Mouse (Mus musculus) midbrain, embryonic 11.5 days (tissue): Measurements from ENCODE around the gene Olfr109. TPM values are rescaled to one million over a fixed set of nuclear protein-coding genes. Genes with fewer than 3 reads are reported as not detected.

Source experiments
- ATAC-seq: fragments of 200-750 bp; cut with Nextera tagmentation; 2 replicates; pipeline ENCODE4 v1.8.0; 2017; ENCODE audit warnings: moderate TSS enrichment, moderate library complexity; ENCODE audit not compliant: low FRiP score
- DNase-seq: peaks from one replicate; pipeline ENCODE4 v3.0.0; 2015; ENCODE audit warnings: low spot score; ENCODE audit errors: missing footprints
- H3K27ac ChIP-seq: fragments of 300-500 bp; sonication (generic); 2 replicates; pipeline ENCODE4 v1.5.1; 2014; ENCODE audit warnings: low read depth, low read length
- H3K27me3 ChIP-seq: fragments of 300-500 bp; sonication (generic); 2 replicates; pipeline ENCODE4 v1.6.1; 2014; ENCODE audit warnings: mild to moderate bottlenecking, low read length, moderate library complexity, mixed read lengths; ENCODE audit not compliant: control insufficient read depth, insufficient read depth
- H3K36me3 ChIP-seq: fragments of 300-500 bp; sonication (generic); 2 replicates; pipeline ENCODE4 v1.6.1; 2014; ENCODE audit warnings: mild to moderate bottlenecking, low read length, moderate library complexity, mixed read lengths; ENCODE audit not compliant: control insufficient read depth, insufficient read depth
- H3K4me1 ChIP-seq: fragments of 300-500 bp; sonication (generic); 2 replicates; pipeline ENCODE4 v1.6.1; 2014; ENCODE audit warnings: low read length; ENCODE audit not compliant: control insufficient read depth, insufficient read depth
- H3K4me2 ChIP-seq: fragments of 300-500 bp; sonication (generic); 2 replicates; pipeline ENCODE4 v1.6.1; 2014; ENCODE audit warnings: mild to moderate bottlenecking, moderate library complexity
- H3K4me3 ChIP-seq: fragments of 300-500 bp; sonication (generic); 2 replicates; pipeline ENCODE4 v1.5.1; 2014; ENCODE audit warnings: low read depth, low read length
- H3K9ac ChIP-seq: fragments of 300-500 bp; sonication (generic); 2 replicates; pipeline ENCODE4 v1.6.1; 2014; ENCODE audit warnings: low read length
- H3K9me3 ChIP-seq: fragments of 300-500 bp; sonication (generic); 2 replicates; pipeline ENCODE4 v1.6.1; 2016; ENCODE audit warnings: low read length; ENCODE audit not compliant: control insufficient read depth
- WGBS: fragments of 180-500 bp; shearing (Covaris S2); extraction: QIAGEN DNeasy Blood & Tissue Kit; methylation state at CpG from one replicate; pipeline ENCODE4 v1.1.7; 2014; 5-methylcytosine and 5-hydroxymethylcytosine counted together
- polyA plus RNA-seq: library from polyadenylated mRNA; unstranded; fragments of >200 nt; fragmentation: Nextera tagmentation; extraction: Ambion mirVana; gene quantifications from 2 replicates; pipeline ENCODE4 v1.2.1, GENCODE M21; 2014

Gene Olfr109
- not detected in 2 replicates for polyA plus RNA-seq

GRCm38 (mm10) chr17:37458616-37459015 lies at the start of gene Olfr109:
Olfr109 (plus strand) TSS chr17:37458916.
- 87% methylated on average over 1 of the region's 1 CpGs for WGBS
- no peak for DNase-seq

GRCm38 (mm10) chr17:37413380-37413779 lies 45.3 kb upstream of the Olfr109 start:
- no peak overlapping the region for H3K27ac ChIP-seq
- ATAC-seq = no peak
- DNase-seq = no peak
- H3K4me1 ChIP-seq = no peaks in the 10 kb centered on the region
- H3K27me3 ChIP-seq = no peaks in the 10 kb centered on the region
- H3K9me3 ChIP-seq = no peaks in the 10 kb centered on the region
- H3K4me3 ChIP-seq = no peak overlapping the region
- H3K36me3 ChIP-seq = no peaks in the 10 kb centered on the region
- no peak overlapping the region for H3K4me2 ChIP-seq
- H3K9ac ChIP-seq = no peak overlapping the region

More at GRCm38 (mm10) chr17:37458616-37459015, at the start of gene Olfr109:
- no peaks in the 10 kb centered on the region for H3K27me3 ChIP-seq
- no peak for ATAC-seq
- H3K9me3 ChIP-seq = no peaks in the 10 kb centered on the region
- no peak within 1 kb of the TSS for H3K4me2 ChIP-seq
- H3K27ac ChIP-seq = no peak within 1 kb of the TSS
- H3K9ac ChIP-seq = no peak within 1 kb of the TSS
- H3K4me1 ChIP-seq = no peaks in the 10 kb centered on the region
- H3K36me3 ChIP-seq = no peaks in the 10 kb centered on the region
- no peak within 1 kb of the TSS for H3K4me3 ChIP-seq

DNA sequence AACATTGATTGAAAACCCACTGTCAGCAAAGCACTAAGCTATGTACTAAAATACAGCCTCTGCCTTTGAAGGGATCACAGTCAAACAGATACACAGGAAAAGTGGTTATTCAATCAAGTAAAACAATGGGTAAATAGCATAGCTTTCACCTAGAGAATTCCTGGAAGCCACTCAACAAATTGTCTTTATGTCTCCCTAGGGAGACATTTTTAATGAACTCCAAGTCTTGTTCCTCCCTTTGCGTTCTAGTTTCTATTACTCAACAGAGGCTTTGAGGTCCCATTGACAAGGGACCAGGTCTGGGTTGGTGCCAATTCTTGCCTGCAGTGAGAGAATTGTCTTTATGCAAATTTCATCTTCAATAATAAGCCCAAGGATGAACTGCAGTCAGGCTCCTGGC lies 13.5 kb upstream of the Olfr109 start, which contains the start of gene Olfr108:
Gene Olfr108, plus strand, starts transcription at position 301 of the 400 bp plus-strand sequence.
- DNase-seq = no peak
- Histone ChIP-seq H3K4me3 (no peak within 1 kb of the TSS), H3K27me3 (no peaks in the 10 kb centered on the region), H3K27ac (no peak within 1 kb of the TSS), H3K36me3 (no peaks in the 10 kb centered on the region), H3K9me3 (no peaks in the 10 kb centered on the region), H3K4me1 (no peaks in the 10 kb centered on the region), H3K4me2 (no peak within 1 kb of the TSS), H3K9ac (no peak within 1 kb of the TSS)
- WGBS = 86% methylated on average over 1 of the region's 1 CpGs
- no peak for ATAC-seq

GRCm38 (mm10) chr17:37483452-37483851 lies 24.7 kb downstream of the Olfr109 start, which contains the start of gene H2-M2:
H2-M2 (minus strand) TSS chr17:37483552.
- H3K4me2 ChIP-seq = no peak within 1 kb of the TSS
- H3K36me3 ChIP-seq = no peaks in the 10 kb centered on the region
- H3K9me3 ChIP-seq = no peaks in the 10 kb centered on the region
- no peaks in the 10 kb centered on the region for H3K4me1 ChIP-seq
- no peak within 1 kb of the TSS for H3K9ac ChIP-seq
- DNase-seq = no peak
- 81% methylated on average over 2 of the region's 2 CpGs for WGBS
- no peaks in the 10 kb centered on the region for H3K27me3 ChIP-seq
- ATAC-seq = no peak
- H3K4me3 ChIP-seq = no peak within 1 kb of the TSS
- no peak within 1 kb of the TSS for H3K27ac ChIP-seq

- Histone ChIP-seq H3K9ac (no peak within 1 kb of the TSS), H3K9me3 (no peaks in the 10 kb centered on the region), H3K27me3 (no peaks in the 10 kb centered on the region), H3K27ac (no peak within 1 kb of the TSS), H3K4me2 (no peak within 1 kb of the TSS), H3K4me1 (no peaks in the 10 kb centered on the region), H3K4me3 (no peak within 1 kb of the TSS), H3K36me3 (no peaks in the 10 kb centered on the region)
- ATAC-seq (no peak), DNase-seq (no peak)
- 52% methylated on average over 1 of the region's 1 CpGs for WGBS
Measured at GRCm38 (mm10) chr17:37491930-37492518, 33.3 kb downstream of the Olfr109 start, which contains the start of gene Olfr110. Olfr110 (plus strand) TSS chr17:37492468.

- no peaks in the 10 kb centered on the region for H3K9me3 ChIP-seq
- H3K4me2 ChIP-seq = no peak within 1 kb of the TSS
- no peaks in the 10 kb centered on the region for H3K36me3 ChIP-seq
- 90% methylated on average over 4 of the region's 4 CpGs for WGBS
- no peak within 1 kb of the TSS for H3K4me3 ChIP-seq
- H3K27me3 ChIP-seq = no peaks in the 10 kb centered on the region
- H3K27ac ChIP-seq = no peak within 1 kb of the TSS
- DNase-seq = no peak
- H3K4me1 ChIP-seq = no peaks in the 10 kb centered on the region
- no peak within 1 kb of the TSS for H3K9ac ChIP-seq
- ATAC-seq = no peak
Measured at GRCm38 (mm10) chr17:37507730-37508129, 49.0 kb downstream of the Olfr109 start, which contains the start of gene Olfr111. Olfr111 (plus strand) TSS chr17:37508030.

Other genes with a start within 250 kb of the Olfr109 start
- gene Olfr95, start 245.8 kb upstream of the Olfr109 start, polyA plus RNA-seq = not detected in 2 replicates
- gene Olfr96, start 238.8 kb upstream of the Olfr109 start, polyA plus RNA-seq = not detected in 2 replicates
- gene Olfr97, start 221.6 kb upstream of the Olfr109 start, polyA plus RNA-seq = not detected in 2 replicates
- not detected in 2 replicates for gene Olfr98, start 195.2 kb upstream of the Olfr109 start, polyA plus RNA-seq
- gene H2-M3, start 188.7 kb upstream of the Olfr109 start, polyA plus RNA-seq = 1.4 and 1.8 TPM in 2 replicates
- not detected in 2 replicates for gene Olfr99, start 175.5 kb upstream of the Olfr109 start, polyA plus RNA-seq
- gene Olfr101, start 154.6 kb upstream of the Olfr109 start, polyA plus RNA-seq = not detected in 2 replicates
- gene Olfr102, start 141.9 kb upstream of the Olfr109 start, polyA plus RNA-seq = not detected in 2 replicates
- gene Olfr103, start 119.2 kb upstream of the Olfr109 start, polyA plus RNA-seq = not detected in 2 replicates
- not detected in 2 replicates for gene Olfr104-ps, start 99.3 kb upstream of the Olfr109 start, polyA plus RNA-seq
- not detected in 2 replicates for gene Olfr105-ps, start 79.9 kb upstream of the Olfr109 start, polyA plus RNA-seq
- gene Olfr106-ps, start 68.5 kb upstream of the Olfr109 start, polyA plus RNA-seq = not detected in 2 replicates
- not detected in 2 replicates for gene Olfr107, start 59.7 kb upstream of the Olfr109 start, polyA plus RNA-seq
- gene Olfr108, start 13.4 kb upstream of the Olfr109 start, polyA plus RNA-seq = not detected in 2 replicates
- gene H2-M2, start 24.6 kb downstream of the Olfr109 start, polyA plus RNA-seq = not detected in 2 replicates
- not detected in 2 replicates for gene Olfr110, start 33.6 kb downstream of the Olfr109 start, polyA plus RNA-seq
- not detected in 2 replicates for gene Olfr111, start 49.1 kb downstream of the Olfr109 start, polyA plus RNA-seq
- not detected in 2 replicates for gene Olfr112, start 110.5 kb downstream of the Olfr109 start, polyA plus RNA-seq
- gene Olfr113, start 118.7 kb downstream of the Olfr109 start, polyA plus RNA-seq = not detected in 2 replicates
- not detected in 2 replicates for gene Olfr114, start 133.8 kb downstream of the Olfr109 start, polyA plus RNA-seq
- gene Olfr115, start 168.2 kb downstream of the Olfr109 start, polyA plus RNA-seq = not detected in 2 replicates
- gene Olfr116, start 168.3 kb downstream of the Olfr109 start, polyA plus RNA-seq = not detected in 2 replicates
- gene Olfr117, start 204.9 kb downstream of the Olfr109 start, polyA plus RNA-seq = not detected in 2 replicates
- not detected in 2 replicates for gene Olfr118, start 208.1 kb downstream of the Olfr109 start, polyA plus RNA-seq
- gene Olfr119, start 237.6 kb downstream of the Olfr109 start, polyA plus RNA-seq = not detected in 2 replicates